Mouse (Mus musculus): ENCODE results near the gene Mettl26. TPM values are rescaled to one million over a fixed set of nuclear protein-coding genes. Genes with fewer than 3 reads are reported as not detected.

The Mettl26 gene
- polyA plus RNA-seq, 1 experiment: 52.1 TPM

DNA sequence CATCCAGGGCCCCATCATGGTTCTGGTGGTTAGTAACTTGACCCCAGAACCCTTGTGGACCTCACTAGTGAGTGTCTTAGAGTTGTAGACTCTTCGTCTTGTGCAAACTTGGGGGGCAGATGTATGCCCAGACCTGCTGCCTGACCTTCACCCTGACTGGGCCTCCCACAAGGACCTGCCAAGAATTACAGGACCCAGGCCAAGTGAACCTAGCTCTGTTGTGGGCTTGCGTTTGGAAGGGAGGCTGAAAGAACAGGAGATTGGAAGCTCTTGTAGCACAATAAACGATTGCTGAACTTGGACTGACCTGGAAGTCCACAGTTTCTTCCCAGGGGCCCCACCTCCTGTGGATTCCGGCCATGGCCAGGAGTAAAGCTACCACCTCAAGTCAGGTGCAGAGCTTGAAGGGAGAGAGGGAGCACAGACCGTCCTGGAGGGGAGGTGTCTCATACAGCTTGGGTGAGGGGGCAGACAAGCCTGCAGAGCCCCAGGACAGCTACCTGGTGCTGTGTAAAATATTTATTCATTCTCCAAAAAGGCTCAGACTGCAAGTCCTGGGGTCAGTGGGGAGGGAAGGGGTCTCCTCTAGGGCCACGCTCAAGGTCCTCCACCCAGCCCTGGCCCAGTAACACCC lies 40.8 kb upstream of the Mettl26 start:
- Histone ChIP-seq H3K27ac (replicated peaks; ENCODE audit: low read depth, low read length) (peak overlapping the region; percentile 96), H3K4me1 (ENCODE audit: control insufficient read depth, insufficient read depth, insufficient read length, low read length) (peaks cover 31% of the 10 kb centered on the region), H3K4me3 (ENCODE audit: insufficient read depth, low read depth, low read length) (peak overlapping the region; percentile 76)

DNA sequence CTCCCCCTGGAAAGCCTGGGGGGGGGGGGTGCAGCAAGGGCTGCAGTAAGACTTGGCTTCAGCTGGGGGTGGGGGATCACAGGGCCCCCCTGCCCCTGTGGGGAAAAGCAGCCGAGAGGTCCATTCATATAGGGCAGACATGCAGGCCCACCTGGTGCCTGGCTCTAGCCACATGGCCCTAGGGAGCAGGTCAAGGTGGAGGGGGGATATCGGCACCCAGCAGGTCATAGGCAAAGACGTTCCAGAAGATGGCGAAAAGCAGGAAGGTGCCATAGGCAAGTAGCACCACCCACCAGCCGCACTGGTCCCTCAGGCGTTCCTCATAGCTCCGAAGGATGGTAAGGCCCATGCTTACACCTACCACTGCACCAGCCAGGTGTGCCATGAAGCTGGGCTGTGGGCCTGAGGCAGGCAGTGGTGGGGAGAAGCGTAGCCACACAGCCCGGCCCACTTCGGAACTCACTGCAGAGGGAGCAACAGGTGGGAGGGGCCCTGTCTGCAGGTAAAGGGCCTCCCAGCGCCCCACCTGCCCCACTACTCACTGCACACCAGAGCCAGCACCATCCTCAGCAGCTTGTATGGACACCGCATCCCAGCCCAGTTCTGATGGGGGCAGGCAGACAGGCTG lies 40.2 kb upstream of the Mettl26 start:
- no peak overlapping the region; the same call in 1 of the 2 replicates for H3K27ac ChIP-seq (replicated peaks; ENCODE audit: low read depth, low read length)
- H3K4me1 ChIP-seq (ENCODE audit: control insufficient read depth, insufficient read depth, insufficient read length, low read length): peaks cover 26% of the 10 kb centered on the region

DNA sequence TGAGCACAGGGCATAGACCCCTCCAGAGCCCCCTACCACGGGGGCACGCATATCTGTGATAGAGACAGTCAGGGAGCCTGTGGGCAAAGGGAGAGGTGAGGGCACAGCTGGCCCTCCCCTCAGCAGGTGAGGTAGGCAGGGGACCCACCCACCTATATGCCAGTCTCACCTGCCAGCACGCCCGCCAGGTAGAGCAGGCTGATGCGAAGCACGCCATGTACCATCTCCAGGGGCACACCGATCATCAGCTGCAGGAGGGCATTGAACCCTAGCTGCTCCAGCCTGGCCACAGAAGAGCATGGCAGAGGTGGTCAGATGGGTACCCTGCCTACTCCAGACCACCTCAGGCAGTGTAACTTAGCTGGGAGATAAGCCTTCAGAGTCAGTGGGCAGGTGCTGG lies 39.6 kb upstream of the Mettl26 start:
- Histone ChIP-seq H3K4me1 (ENCODE audit: control insufficient read depth, insufficient read depth, insufficient read length, low read length) (peaks cover 25% of the 10 kb centered on the region), H3K4me3 (ENCODE audit: insufficient read depth, low read depth, low read length) (peak overlapping the region; percentile 76; the same call in 1 of the 2 replicates), H3K27ac (replicated peaks; ENCODE audit: low read depth, low read length) (no peak overlapping the region)

More for the DNA sequence above, 40.2 kb upstream of the Mettl26 start:
- H3K4me3 ChIP-seq (ENCODE audit: insufficient read depth, low read depth, low read length): peak overlapping the region; percentile 76

DNA sequence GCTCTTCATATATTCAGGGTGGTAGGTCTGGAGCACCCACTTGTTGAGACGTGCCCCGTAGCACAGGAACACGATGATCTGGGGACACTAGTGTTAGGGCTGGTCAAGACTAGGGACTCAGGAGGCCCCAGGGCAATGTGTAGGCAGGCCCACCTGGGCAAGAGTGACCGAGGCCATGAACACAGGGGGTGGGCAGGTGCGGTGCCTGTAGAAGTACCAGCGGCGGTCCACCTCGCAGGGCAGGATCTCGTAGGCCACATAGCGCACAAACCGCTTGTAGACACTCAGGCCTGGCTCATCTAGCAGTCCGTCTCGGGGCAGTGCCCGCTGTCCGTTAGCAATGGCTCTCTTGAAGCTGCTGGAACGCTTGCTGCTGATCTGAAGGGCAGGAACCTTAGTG lies 39.1 kb upstream of the Mettl26 start:
- Histone ChIP-seq H3K27ac (replicated peaks; ENCODE audit: low read depth, low read length) (peak overlapping the region; percentile 50; the same call in 1 of the 2 replicates), H3K4me1 (ENCODE audit: control insufficient read depth, insufficient read depth, insufficient read length, low read length) (peaks cover 25% of the 10 kb centered on the region), H3K4me3 (ENCODE audit: insufficient read depth, low read depth, low read length) (peak overlapping the region; percentile 44)

DNA sequence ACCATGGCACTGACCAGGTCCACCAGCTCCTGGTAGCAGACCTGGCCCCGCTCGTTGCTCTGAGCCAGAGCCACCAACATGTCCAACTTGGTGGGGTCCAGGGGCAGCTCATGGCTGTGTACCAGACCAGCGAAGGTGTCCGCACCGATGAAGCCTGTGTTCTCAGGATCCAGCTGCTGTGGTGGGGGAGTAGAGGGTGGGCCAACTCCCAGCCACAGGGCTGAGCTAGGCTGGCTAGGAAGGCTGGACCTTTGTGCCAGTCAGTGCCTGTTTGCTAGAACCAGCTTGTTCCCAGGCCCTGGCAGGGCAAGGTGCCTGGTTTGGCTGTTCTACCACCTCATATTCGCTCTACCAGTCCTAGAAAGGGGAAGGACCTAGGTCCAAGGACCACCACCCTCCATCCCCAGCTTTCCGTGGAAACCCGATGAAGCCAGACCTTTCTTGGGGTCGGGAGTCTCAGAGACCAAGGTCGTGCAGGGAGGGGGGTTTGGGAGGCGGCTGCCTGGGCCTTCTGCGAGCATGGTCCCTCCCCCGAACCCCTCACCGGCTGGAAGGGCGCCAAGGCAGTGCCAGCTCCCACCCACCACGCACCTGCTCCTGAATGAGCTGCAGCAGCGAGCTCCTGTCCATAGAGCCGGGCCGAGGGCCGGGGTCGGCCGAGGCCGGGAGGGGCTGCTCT lies 38.3 kb upstream of the Mettl26 start:
- H3K4me3 ChIP-seq (ENCODE audit: insufficient read depth, low read depth, low read length): peak overlapping the region; percentile 44
- peak overlapping the region; percentile 50 for H3K27ac ChIP-seq (replicated peaks; ENCODE audit: low read depth, low read length)
- peaks cover 23% of the 10 kb centered on the region for H3K4me1 ChIP-seq (ENCODE audit: control insufficient read depth, insufficient read depth, insufficient read length, low read length)

DNA sequence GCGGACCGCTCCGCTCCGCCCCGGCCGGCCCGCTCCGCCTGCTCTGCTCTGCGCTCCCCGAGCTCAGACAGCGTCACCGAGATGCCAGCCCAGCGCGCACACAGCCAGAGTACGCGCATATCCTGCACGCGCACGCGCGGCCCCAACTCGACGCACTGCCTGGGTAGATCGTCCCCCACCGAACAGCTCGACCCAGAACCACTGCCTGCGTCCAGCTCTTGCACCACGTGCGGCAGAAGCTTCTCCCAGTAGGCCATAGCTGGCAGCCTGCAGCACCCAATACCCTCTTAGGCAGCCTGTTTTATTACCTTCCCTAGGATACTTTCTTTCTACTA lies 37.8 kb upstream of the Mettl26 start, which contains the start of gene Rhbdl1:
Gene Rhbdl1 (minus strand): TSS at position 220 of the 335 bp plus-strand sequence.
- H3K27ac ChIP-seq (replicated peaks; ENCODE audit: low read depth, low read length): peak within 1 kb of the TSS; percentile 50
- peak within 1 kb of the TSS; percentile 44 for H3K4me3 ChIP-seq (ENCODE audit: insufficient read depth, low read depth, low read length)
- peaks cover 18% of the 10 kb centered on the region for H3K4me1 ChIP-seq (ENCODE audit: control insufficient read depth, insufficient read depth, insufficient read length, low read length)

DNA sequence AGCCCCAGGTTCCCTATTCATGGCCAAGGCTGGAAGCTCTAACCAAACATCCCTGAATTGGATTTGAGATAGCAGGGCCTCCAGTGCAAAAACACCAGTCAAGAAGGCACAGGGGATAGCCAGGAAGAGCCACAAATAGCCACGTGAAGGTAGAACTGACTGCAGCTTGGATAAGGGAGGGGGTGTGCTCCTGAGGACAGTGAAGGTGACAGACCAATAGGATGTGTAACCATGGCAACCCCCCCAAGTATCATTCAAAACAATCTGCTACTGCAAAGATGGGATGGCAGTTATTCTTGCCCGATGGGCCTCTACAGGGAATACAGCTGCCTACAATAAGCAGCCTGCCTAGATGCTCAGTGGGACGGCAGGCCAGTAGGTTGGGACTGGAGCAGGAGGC lies 37.3 kb upstream of the Mettl26 start:
- no peak overlapping the region for H3K4me3 ChIP-seq (ENCODE audit: insufficient read depth, low read depth, low read length)
- H3K27ac ChIP-seq (replicated peaks; ENCODE audit: low read depth, low read length): no peak overlapping the region
- peaks cover 17% of the 10 kb centered on the region for H3K4me1 ChIP-seq (ENCODE audit: control insufficient read depth, insufficient read depth, insufficient read length, low read length)

DNA sequence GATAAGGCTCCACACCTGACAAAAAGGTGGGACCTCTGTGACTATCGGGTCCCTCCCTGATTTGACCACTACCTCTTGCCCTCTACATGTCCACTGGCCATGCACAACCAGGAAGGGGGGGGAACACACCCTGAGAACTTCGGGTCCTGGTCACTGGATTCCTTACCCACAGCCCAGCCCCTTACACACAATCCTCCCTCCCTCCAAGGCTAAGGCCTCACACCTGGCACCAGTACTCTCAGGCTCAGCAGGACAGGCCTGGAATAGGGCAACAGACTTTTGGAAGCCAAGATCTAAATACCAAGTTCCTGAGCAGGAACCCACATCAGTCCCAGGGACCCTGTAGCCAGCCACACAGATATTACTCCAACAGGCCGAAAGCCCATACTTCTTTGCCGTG lies 36.0 kb upstream of the Mettl26 start:
- Histone ChIP-seq H3K4me3 (ENCODE audit: insufficient read depth, low read depth, low read length) (no peak overlapping the region), H3K27ac (replicated peaks; ENCODE audit: low read depth, low read length) (no peak overlapping the region), H3K4me1 (ENCODE audit: control insufficient read depth, insufficient read depth, insufficient read length, low read length) (peaks cover 24% of the 10 kb centered on the region)

DNA sequence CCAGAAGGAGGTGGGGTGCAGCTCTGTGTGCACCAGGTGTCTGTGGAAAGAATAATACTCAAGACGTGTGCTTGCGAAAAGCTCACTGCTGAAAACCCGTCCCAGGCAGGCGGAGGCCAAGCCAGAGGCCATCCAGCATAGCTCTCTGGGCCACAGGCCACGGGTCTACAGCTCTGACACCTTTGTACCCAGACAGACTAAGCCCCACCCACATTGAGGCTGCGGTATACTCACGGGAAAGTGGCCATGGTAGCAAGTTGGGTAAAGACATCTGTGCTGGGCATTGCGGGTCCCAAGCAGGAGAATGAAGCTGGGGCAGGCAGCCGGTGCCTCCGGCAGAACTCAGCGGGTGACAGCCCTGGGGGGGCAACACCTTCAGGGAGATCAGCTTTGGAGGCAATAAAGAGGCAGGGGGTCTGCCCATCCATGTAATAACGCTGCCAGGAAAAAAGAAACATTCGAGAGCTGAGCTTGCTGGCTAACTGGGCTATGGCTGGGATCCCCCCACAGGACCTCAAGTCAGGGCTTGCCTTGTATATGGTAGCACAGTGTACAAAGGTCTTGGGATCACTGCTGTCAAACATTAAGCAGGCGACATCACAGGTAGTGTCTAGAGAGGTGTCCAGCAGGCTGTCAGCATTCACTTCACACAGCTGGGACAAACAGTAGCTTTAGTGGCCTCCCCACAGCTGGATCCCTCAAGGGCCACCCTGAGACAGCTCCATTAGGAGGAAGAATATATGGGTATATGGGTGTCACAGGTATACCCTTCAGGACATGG lies 35.2 kb upstream of the Mettl26 start:
- Histone ChIP-seq H3K4me1 (ENCODE audit: control insufficient read depth, insufficient read depth, insufficient read length, low read length) (peaks cover 23% of the 10 kb centered on the region), H3K27ac (replicated peaks; ENCODE audit: low read depth, low read length) (no peak overlapping the region), H3K4me3 (ENCODE audit: insufficient read depth, low read depth, low read length) (no peak overlapping the region)

DNA sequence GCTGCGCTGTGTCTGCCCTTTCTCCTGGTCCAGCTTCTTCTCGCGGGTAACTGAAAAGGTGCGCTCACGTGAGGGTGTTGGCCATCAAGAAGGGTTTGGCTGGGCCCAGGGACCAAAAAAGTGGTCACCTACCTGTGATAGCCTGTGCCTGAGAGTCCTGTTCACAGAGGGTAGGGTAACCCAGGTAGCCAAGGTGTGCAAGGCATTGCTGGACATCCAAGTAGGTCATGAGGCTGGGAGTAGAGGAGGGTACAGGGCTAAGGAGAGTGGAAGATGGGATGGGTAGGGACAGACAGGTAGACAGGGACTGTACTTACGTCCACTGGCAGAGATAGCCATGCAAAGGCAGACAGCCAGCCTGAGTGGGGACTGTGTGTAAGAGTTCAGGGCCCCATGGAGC lies 34.4 kb upstream of the Mettl26 start:
- Histone ChIP-seq H3K4me3 (ENCODE audit: insufficient read depth, low read depth, low read length) (no peak overlapping the region), H3K4me1 (ENCODE audit: control insufficient read depth, insufficient read depth, insufficient read length, low read length) (peaks cover 16% of the 10 kb centered on the region), H3K27ac (replicated peaks; ENCODE audit: low read depth, low read length) (no peak overlapping the region)

DNA sequence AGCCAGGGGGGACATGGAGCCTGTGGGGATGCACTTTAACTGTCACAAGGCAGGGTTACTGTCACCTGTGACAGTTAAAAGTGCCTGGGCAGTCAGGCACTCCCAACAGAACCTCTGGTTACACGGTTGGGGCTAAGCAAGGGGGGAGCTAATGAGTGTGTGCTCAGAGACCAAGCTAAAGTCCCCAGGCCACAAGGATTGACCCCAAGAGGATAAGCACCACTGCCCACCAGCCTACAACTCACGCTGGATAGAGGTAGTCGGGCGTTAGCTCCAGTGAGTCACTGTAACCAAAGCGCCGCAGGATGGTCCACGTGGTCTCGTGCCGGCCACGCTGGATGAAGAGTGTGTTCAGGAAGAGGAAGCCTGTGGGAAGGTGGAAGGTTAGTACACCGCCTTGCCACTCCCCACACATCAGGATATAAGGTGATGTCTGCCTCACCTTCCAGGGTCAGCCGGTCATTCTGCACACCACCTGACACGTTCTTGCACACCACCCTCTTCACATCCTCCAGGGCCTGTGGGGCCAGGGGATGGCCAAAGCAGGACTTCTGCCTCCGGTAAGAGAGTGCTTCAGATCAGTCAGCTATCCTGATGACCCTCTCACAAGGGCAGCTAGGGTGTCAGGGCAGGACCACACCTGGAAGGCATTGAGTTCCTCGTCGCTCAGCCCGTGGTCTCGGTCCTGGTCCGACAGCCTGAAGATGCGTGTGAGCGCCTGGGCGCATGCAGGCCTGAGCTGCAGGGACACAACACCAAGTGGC lies 33.6 kb upstream of the Mettl26 start, which contains the start of gene Gm20683:
Gene Gm20683 (minus strand): TSS at position 647 of the 764 bp plus-strand sequence.
- Histone ChIP-seq H3K4me3 (ENCODE audit: insufficient read depth, low read depth, low read length) (no peak within 1 kb of the TSS), H3K4me1 (ENCODE audit: control insufficient read depth, insufficient read depth, insufficient read length, low read length) (peaks cover 8% of the 10 kb centered on the region), H3K27ac (replicated peaks; ENCODE audit: low read depth, low read length) (no peak within 1 kb of the TSS)

DNA sequence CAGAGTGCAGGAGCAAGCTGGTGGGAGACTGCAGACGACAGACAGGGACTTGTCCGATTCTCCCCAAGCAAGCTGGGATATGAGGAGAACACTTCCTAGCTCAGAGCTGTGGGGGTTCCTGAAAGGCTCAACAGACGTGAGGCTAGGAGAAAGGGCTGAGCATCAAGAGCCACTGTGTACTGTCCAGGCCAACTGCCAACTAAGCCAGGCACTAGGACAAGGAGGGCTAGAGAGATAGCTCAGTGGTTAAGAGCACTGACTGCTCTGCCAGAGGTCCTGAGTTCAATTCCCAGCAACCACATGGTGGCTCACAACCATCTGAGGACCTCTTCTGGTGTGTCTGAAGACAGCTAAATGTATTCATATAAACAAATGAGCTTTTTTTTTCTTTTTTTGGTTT lies 32.4 kb upstream of the Mettl26 start:
- H3K27ac ChIP-seq (replicated peaks; ENCODE audit: low read depth, low read length): no peak overlapping the region
- no peak overlapping the region for H3K4me3 ChIP-seq (ENCODE audit: insufficient read depth, low read depth, low read length)
- peaks cover 7% of the 10 kb centered on the region for H3K4me1 ChIP-seq (ENCODE audit: control insufficient read depth, insufficient read depth, insufficient read length, low read length)

DNA sequence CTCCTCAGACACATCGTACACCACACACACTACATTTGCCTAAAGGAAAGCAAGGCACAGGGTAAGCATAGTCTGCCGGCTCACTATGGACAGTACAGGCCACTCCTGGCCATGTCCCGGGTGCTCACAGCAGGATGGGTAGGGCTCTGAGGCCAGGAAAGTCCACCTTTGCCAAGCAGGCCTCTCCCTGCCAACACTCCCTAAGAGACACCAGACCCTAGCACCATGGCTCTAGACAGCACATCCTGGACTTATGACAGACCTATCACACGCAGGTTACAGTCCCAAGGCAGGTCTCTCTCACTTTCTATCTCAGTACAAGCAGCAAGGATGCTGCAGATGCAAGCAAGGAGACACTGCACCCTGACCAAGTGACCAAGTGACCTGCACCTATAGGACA lies 31.8 kb upstream of the Mettl26 start:
- H3K4me3 ChIP-seq (ENCODE audit: insufficient read depth, low read depth, low read length): peak overlapping the region; percentile 83
- peaks cover 7% of the 10 kb centered on the region for H3K4me1 ChIP-seq (ENCODE audit: control insufficient read depth, insufficient read depth, insufficient read length, low read length)
- peak overlapping the region; percentile 70; the same call in 1 of the 2 replicates for H3K27ac ChIP-seq (replicated peaks; ENCODE audit: low read depth, low read length)

DNA sequence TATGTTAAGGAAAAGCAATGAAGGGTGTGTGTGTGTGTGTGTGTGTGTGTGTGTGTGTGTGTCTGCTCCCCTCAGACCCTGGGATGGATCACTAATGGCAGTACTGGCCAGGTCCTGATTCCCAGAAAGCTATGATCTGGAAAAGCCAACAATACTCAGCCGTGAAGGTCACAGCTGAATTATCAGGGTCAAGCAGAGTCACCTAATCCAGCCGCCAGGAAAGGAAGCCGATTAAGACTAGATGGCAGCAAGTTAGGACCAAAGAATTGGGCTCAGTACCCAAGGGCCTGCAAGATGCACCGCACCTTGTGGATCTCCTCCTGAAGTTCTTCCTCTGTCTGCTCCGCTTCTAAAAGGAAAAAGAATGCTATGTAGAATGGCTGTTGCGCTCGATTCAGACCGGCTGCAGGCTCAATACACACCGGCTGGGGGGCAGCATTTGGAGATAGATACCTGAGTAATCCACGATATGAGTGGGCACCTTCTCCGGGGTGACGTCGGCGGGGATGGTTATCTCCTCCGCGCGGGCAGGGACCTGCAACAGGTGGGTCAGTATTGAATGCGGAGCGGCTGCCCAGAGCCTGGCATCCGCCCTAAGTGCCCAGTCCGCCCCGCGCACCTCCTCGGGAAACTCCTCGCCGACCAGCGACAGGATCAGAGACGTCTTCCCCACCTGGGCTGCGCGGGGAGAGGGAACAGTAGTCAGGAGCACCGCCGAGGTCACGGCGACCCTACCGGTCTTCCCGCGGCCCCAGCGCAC lies 31.1 kb upstream of the Mettl26 start:
- H3K4me1 ChIP-seq (ENCODE audit: control insufficient read depth, insufficient read depth, insufficient read length, low read length): peaks cover 7% of the 10 kb centered on the region
- H3K27ac ChIP-seq (replicated peaks; ENCODE audit: low read depth, low read length): peak overlapping the region; percentile 70
- peak overlapping the region; percentile 83 for H3K4me3 ChIP-seq (ENCODE audit: insufficient read depth, low read depth, low read length)
